Mouse (Mus musculus) neural tube, embryonic 12.5 days (tissue): ENCODE measurements around the gene Fbxo41. TPM values are rescaled to one million over a fixed set of nuclear protein-coding genes. Genes with fewer than 3 reads are reported as not detected.

ENCODE experiments used
- ATAC-seq: fragments of 200-750 bp; cut with Nextera tagmentation; 2 replicates; pipeline ENCODE4 v1.8.0; 2017; ENCODE audit warnings: low read depth, mild to moderate bottlenecking, moderate TSS enrichment, moderate library complexity; ENCODE audit not compliant: low FRiP score
- H3K27ac ChIP-seq: fragments of 300-500 bp; sonication (generic); 2 replicates; pipeline ENCODE4 v1.5.1; 2016
- H3K27me3 ChIP-seq: fragments of 300-500 bp; sonication (generic); replicated peaks from 2 replicates; pipeline ENCODE4 v1.6.1; 2016; ENCODE audit warnings: mild to moderate bottlenecking
- H3K36me3 ChIP-seq: fragments of 300-500 bp; sonication (generic); 2 replicates; pipeline ENCODE4 v1.6.1; 2016; ENCODE audit warnings: mild to moderate bottlenecking
- H3K4me1 ChIP-seq: fragments of 300-500 bp; sonication (generic); 2 replicates; pipeline ENCODE4 v1.6.1; 2016
- H3K4me2 ChIP-seq: fragments of 300-500 bp; sonication (generic); replicated peaks from 2 replicates; pipeline ENCODE4 v1.6.1; 2016; ENCODE audit warnings: mild to moderate bottlenecking
- H3K4me3 ChIP-seq: fragments of 300-500 bp; sonication (generic); 2 replicates; pipeline ENCODE4 v1.5.1; 2016
- H3K9ac ChIP-seq: fragments of 300-500 bp; sonication (generic); 2 replicates; pipeline ENCODE4 v1.6.1; 2016; ENCODE audit warnings: mild to moderate bottlenecking
- H3K9me3 ChIP-seq: fragments of 300-500 bp; sonication (generic); 2 replicates; pipeline ENCODE4 v1.6.1; 2016; ENCODE audit warnings: mild to moderate bottlenecking
- WGBS: fragments of 180-500 bp; shearing (Covaris S2); methylation state at CpG from one replicate; pipeline ENCODE4 v1.1.7; 2016; 5-methylcytosine and 5-hydroxymethylcytosine counted together
- polyA plus RNA-seq: library from polyadenylated mRNA; unstranded; fragments of >200 nt; fragmentation: Nextera tagmentation; extraction: Ambion mirVana; gene quantifications from 2 replicates; pipeline ENCODE4 v1.2.1, GENCODE M21; 2016

Fbxo41 gene
- polyA plus RNA-seq, 1 experiment from 2014 or later: 2.6 TPM

DNA sequence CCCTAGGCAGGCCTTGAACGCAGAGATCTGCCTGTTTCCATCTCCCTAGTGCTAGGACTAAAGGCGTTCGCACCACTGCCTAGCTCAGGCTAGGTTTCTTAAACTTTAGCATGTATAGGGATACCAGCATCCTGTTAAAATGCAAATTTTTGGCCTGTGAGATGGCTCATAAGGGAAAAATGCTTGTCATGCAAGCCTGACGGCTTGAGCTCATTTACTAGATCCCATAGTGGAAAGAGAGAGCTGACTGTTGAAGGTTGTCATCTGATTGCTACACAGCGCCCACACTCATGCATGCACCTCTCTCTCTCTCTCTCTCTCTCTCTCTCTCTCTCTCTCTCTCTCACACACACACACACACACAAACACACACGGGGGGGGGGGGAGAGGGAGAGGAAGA, 66.2 kb downstream of the Fbxo41 start:
- no peak overlapping the region for H3K4me3 ChIP-seq
- H3K27me3 ChIP-seq: no peaks in the 10 kb centered on the region
- no peak overlapping the region for H3K4me2 ChIP-seq
- H3K9me3 ChIP-seq: no peaks in the 10 kb centered on the region
- peaks cover 3% of the 10 kb centered on the region; the same call in 1 of the 2 replicates for H3K4me1 ChIP-seq
- no peak for ATAC-seq
- peaks cover 36% of the 10 kb centered on the region for H3K36me3 ChIP-seq
- no peak overlapping the region for H3K9ac ChIP-seq
- no peak overlapping the region for H3K27ac ChIP-seq
- WGBS: 89% methylated on average over 5 of the region's 6 CpGs

DNA sequence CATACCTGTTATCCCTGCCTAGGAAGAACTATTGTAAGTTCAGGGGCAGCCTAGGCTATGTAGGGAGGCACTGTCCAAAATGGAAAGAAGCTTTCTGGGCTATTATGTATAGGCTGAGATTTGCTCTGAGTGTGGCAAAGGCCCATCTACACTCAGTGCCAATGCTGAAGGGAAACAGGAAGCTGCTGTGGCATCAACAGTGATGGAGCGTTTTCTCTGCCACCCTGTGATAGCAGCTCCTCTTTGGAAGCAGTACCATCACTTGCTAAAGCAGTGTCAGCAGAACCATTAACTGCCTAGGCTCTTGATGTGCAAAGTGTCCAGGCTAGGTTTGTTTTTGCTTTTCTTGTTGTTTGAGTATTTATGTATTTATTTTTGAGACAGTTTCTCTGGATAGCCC, 66.6 kb downstream of the Fbxo41 start:
- Histone ChIP-seq H3K4me1 (peaks cover 3% of the 10 kb centered on the region; the same call in 1 of the 2 replicates), H3K4me3 (no peak overlapping the region), H3K36me3 (peaks cover 32% of the 10 kb centered on the region), H3K9me3 (no peaks in the 10 kb centered on the region), H3K27ac (no peak overlapping the region), H3K27me3 (no peaks in the 10 kb centered on the region), H3K4me2 (no peak overlapping the region), H3K9ac (no peak overlapping the region)
- ATAC-seq: no peak
- 91% methylated on average over 1 of the region's 1 CpGs for WGBS

DNA sequence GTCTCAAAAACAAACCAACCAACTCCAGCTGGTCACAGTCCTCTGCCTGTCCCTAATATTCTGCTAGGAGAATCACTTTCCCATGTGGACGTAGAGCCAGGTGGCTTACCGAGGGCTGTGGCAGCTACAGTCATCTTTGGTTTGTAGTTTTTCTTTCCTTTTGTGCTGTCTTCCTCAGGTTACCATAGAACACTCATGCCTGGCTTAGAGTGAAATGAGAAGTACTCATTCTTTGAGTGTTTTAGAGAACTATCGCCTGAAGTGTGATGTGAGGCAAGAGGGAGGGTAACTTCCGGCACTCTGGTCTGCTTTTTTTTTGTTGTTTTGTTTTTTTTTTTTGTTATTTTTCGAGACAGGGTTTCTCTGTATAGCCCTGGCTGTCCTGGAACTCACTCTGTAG, 68.9 kb downstream of the Fbxo41 start:
- Histone ChIP-seq H3K9me3 (no peaks in the 10 kb centered on the region), H3K27ac (no peak overlapping the region), H3K4me1 (peaks cover 3% of the 10 kb centered on the region; the same call in 1 of the 2 replicates), H3K4me2 (no peak overlapping the region), H3K27me3 (no peaks in the 10 kb centered on the region), H3K9ac (no peak overlapping the region), H3K36me3 (peaks cover 8% of the 10 kb centered on the region), H3K4me3 (no peak overlapping the region)
- ATAC-seq: no peak
- 83% methylated on average over 5 of the region's 5 CpGs for WGBS

DNA sequence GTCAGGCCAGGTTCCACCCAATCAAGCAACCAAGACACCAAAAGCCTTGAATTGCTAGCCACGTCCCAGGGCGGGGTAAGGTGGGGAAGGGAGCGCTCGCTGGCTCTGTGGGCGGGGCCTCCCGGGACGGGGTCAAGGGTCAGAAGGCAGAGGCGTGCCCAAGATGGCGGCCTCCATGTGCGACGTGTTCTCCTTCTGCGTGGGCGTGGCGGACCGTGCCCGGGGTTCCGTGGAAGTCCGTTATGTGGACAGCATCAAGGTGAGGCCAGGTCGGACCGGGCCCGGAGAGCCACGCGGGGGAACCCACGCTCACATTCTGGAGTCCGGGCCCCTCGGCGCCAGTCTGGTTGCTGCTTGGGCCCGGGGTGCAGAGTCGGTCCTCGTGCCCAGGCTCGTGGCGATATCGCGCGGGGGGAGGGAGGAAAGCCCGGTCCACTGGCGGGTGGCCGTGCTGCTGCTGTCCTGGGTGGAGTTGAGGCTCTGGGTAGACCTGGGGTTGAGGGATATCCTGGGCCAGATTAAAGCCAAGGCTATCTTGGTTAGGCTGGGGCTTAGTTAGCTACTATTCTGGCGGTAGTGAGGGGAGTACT, 70.9 kb downstream of the Fbxo41 start, which contains the start of gene Smyd5:
Smyd5 (plus strand) TSS at position 148 of the 590 bp plus-strand sequence.
- no peaks in the 10 kb centered on the region for H3K36me3 ChIP-seq
- H3K27ac ChIP-seq: no peak within 1 kb of the TSS
- peak within 1 kb of the TSS; percentile 71 for H3K9ac ChIP-seq
- ATAC-seq: peak; percentile 83
- no peaks in the 10 kb centered on the region for H3K9me3 ChIP-seq
- peak within 1 kb of the TSS; percentile 92 for H3K4me3 ChIP-seq
- under 1% methylated on average over 39 of the region's 39 CpGs for WGBS
- peaks cover 3% of the 10 kb centered on the region; the same call in 1 of the 2 replicates for H3K27me3 ChIP-seq
- H3K4me1 ChIP-seq: peaks cover 3% of the 10 kb centered on the region; the same call in 1 of the 2 replicates
- peak within 1 kb of the TSS; percentile 91 for H3K4me2 ChIP-seq

DNA sequence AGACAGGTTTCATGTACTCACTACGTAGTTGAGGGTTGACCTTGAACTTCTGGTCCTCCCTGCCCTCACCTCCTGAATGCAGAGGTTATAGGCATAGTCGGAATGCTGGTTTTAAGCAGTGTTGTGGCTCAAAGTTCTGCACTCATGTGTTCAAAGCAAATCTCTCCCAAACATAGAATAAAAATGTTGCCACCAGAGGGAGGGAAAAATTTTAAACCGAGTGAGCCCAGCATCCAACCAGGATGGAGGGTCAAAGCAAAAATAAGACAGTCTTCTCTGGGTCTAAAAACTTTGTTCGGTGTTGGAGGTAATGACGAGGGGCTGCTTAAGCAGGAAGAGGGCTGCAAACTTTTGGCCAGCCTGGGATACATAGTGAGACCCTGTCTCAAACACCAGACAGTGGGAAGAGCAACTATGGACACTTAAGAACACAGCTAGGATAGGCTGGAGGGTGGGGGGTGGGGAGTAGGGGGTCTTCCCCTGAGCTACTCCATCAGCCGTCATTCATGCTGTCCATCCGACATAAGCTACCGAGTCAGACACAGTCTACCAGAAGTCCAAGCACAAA, 71.4 kb downstream of the Fbxo41 start:
- WGBS: 51% methylated on average over 8 of the region's 8 CpGs
- peak overlapping the region; percentile 92 for H3K4me3 ChIP-seq
- ATAC-seq: peak; percentile 65
- H3K4me2 ChIP-seq: peak overlapping the region; percentile 91
- no peak overlapping the region for H3K27ac ChIP-seq
- H3K9ac ChIP-seq: peak overlapping the region; percentile 71
- H3K4me1 ChIP-seq: peaks cover 3% of the 10 kb centered on the region; the same call in 1 of the 2 replicates
- H3K36me3 ChIP-seq: no peaks in the 10 kb centered on the region
- no peaks in the 10 kb centered on the region for H3K9me3 ChIP-seq
- H3K27me3 ChIP-seq: peaks cover 3% of the 10 kb centered on the region; the same call in 1 of the 2 replicates

DNA sequence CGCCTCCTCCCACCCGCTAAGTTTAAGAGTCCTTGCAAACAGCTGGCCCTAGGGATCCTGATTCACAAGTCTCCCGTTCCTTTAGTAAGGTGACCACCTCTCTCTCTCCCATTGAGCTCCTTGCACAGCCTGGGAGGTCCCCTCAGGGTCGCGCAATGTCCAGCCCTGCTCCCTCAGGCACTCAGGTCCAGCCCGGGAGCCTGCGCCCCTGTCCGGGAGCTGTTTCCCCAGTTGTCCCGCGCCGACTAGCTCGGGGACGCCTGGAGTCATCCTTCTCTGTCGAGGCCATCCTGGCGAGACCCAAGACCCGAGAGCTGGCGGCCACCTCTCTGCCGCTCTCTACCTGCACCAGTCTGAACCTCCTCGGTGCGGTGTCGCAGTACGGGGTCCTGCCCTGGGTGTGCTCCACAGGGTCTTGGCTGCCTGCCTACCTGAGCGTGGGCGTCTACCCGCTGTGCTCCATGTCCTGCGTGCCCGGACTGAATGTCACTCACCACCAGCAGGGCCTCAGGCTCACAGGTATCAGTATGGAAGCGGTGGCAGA, 78.9 kb downstream of the Fbxo41 start, which contains the start of gene Noto:
Noto (plus strand) TSS at position 51 of the 544 bp plus-strand sequence.
- WGBS: 11% methylated on average over 28 of the region's 28 CpGs

More for the DNA sequence above, 78.9 kb downstream of the Fbxo41 start, which contains the start of gene Noto:
- ATAC-seq: no peak
- Histone ChIP-seq H3K36me3 (no peaks in the 10 kb centered on the region), H3K4me1 (0 out of 2 replicates have a peak, but pooled peaks cover 4% of the 10 kb centered on the region), H3K9ac (no peak within 1 kb of the TSS), H3K27me3 (peaks cover 23% of the 10 kb centered on the region; the same call in 1 of the 2 replicates), H3K9me3 (no peaks in the 10 kb centered on the region), H3K27ac (no peak within 1 kb of the TSS), H3K4me2 (0 out of 2 replicates have a peak within 1 kb of the TSS, but pooled peaks have one; percentile 8), H3K4me3 (no peak within 1 kb of the TSS)

Other genes with a start within 250 kb of the Fbxo41 start
- 9.1 and 11.7 TPM in 2 replicates for gene Sfxn5, start 169.6 kb downstream of the Fbxo41 start, polyA plus RNA-seq
- 9.0 and 9.4 TPM in 2 replicates for gene Rab11fip5, start 128.4 kb downstream of the Fbxo41 start, polyA plus RNA-seq
- not detected in 2 replicates for gene Noto, start 79.1 kb downstream of the Fbxo41 start, polyA plus RNA-seq
- 51.4 and 54.2 TPM in 2 replicates for gene Smyd5, start 71.0 kb downstream of the Fbxo41 start, polyA plus RNA-seq
- 585 and 590 TPM in 2 replicates for gene Cct7, start 51.5 kb downstream of the Fbxo41 start, polyA plus RNA-seq
- gene Pradc1, start 51.0 kb downstream of the Fbxo41 start, polyA plus RNA-seq: 29.0 and 31.9 TPM in 2 replicates
- not detected in 2 replicates for gene Egr4, start 10.6 kb upstream of the Fbxo41 start, polyA plus RNA-seq
- gene Alms1, start 84.5 kb upstream of the Fbxo41 start, polyA plus RNA-seq: 5.9 and 6.7 TPM in 2 replicates
- gene Nat8f7, start 210.2 kb upstream of the Fbxo41 start, polyA plus RNA-seq: not detected in 2 replicates